27 mouse cellular contexts compared by ENCODE assay signal in the genomic region with DNA sequence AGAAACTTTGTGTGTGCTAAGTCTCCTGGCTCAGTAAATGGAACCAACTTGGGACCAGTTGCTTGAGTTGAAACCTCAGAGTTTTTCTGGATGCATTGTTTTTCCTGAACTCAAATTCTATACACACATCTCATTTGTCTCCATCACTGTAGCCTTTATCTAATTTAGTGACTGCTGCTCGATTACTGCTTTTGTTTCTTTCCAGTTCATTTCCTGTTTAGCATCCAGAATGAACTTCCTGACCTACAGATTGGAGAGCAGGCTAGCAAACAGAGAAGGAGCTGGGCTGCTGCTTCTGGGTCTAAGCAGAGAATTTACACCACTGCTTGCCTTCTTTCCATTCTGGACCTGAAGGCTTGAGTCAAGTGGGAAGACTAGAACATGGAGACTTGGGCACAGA.
"Had no signal": no experiment of that assay in that cellular context is flagged by ENCODE, and none has a peak within 500 bp of the region (broad histone marks: within the 10 kb centered on the region; RNA-seq: fewer than 3 reads in every experiment).

No protein-coding gene starts in this region.

- ATAC-seq: forebrain, embryonic 13.5 days; forebrain, embryonic 14.5 days; forebrain, embryonic 15.5 days; forebrain, embryonic 16.5 days; forebrain, postnatal 0 days had no signal

- H3K27ac ChIP-seq: embryonic facial prominence, embryonic 10.5 days; embryonic facial prominence, embryonic 12.5 days; embryonic facial prominence, embryonic 13.5 days; embryonic facial prominence, embryonic 15.5 days; forebrain, embryonic 10.5 days; forebrain, embryonic 12.5 days; forebrain, embryonic 13.5 days; forebrain, embryonic 15.5 days; gastrocnemius, adult 2 months; heart, adult 2 months had no signal

- H3K27me3 ChIP-seq: embryonic facial prominence, embryonic 12.5 days; embryonic facial prominence, embryonic 13.5 days; embryonic facial prominence, embryonic 15.5 days; forebrain, embryonic 12.5 days; forebrain, embryonic 13.5 days; forebrain, embryonic 15.5 days had no signal

- H3K36me3 ChIP-seq: embryonic facial prominence, embryonic 10.5 days; embryonic facial prominence, embryonic 12.5 days; embryonic facial prominence, embryonic 13.5 days; embryonic facial prominence, embryonic 15.5 days; forebrain, embryonic 10.5 days; forebrain, embryonic 12.5 days; forebrain, embryonic 15.5 days had no signal

- H3K4me3 ChIP-seq: embryonic facial prominence, embryonic 10.5 days; embryonic facial prominence, embryonic 12.5 days; embryonic facial prominence, embryonic 13.5 days; embryonic facial prominence, embryonic 15.5 days; erythroblast, embryonic 14.5 days; forebrain, embryonic 10.5 days; forebrain, embryonic 12.5 days; forebrain, embryonic 13.5 days; forebrain, embryonic 15.5 days; gastrocnemius, adult 2 months; heart, adult 2 months had no signal

- H3K9ac ChIP-seq: embryonic facial prominence, embryonic 12.5 days; embryonic facial prominence, embryonic 13.5 days; embryonic facial prominence, embryonic 15.5 days; forebrain, embryonic 12.5 days; forebrain, embryonic 13.5 days; forebrain, embryonic 15.5 days; forebrain, postnatal 0 days had no signal

- H3K4me1 ChIP-seq: embryonic facial prominence, embryonic 10.5 days; embryonic facial prominence, embryonic 12.5 days; embryonic facial prominence, embryonic 13.5 days; embryonic facial prominence, embryonic 15.5 days; forebrain, embryonic 10.5 days; forebrain, embryonic 12.5 days; forebrain, embryonic 13.5 days; forebrain, embryonic 15.5 days had no signal

- DNase-seq: cerebellum, adult 8-10 months; cerebellum, adult 9-10 months; cerebellum, adult 9-11 months; cerebellum, postnatal 10 days; cerebellum, postnatal 14 days; cerebellum, postnatal 25 days; cerebellum, postnatal 36 days; embryo, embryonic 11 days; forebrain, postnatal 0 days; gastrocnemius, adult 2 months; gastrocnemius, postnatal 10 days; gastrocnemius, postnatal 14 days; gastrocnemius, postnatal 25 days; gastrocnemius, postnatal 36 days; heart, adult 18-20 months; heart, adult 2 months had no signal

- H3K9me3 ChIP-seq: embryonic facial prominence, embryonic 10.5 days; embryonic facial prominence, embryonic 12.5 days; embryonic facial prominence, embryonic 13.5 days; embryonic facial prominence, embryonic 15.5 days; forebrain, embryonic 10.5 days; forebrain, embryonic 12.5 days; forebrain, embryonic 13.5 days; forebrain, embryonic 15.5 days had no signal

- H3K4me2 ChIP-seq: embryonic facial prominence, embryonic 12.5 days; embryonic facial prominence, embryonic 13.5 days; embryonic facial prominence, embryonic 15.5 days; forebrain, embryonic 12.5 days; forebrain, embryonic 13.5 days; forebrain, embryonic 15.5 days had no signal
